ENCODE assay signal across 12 mouse cellular contexts in the genomic region with DNA sequence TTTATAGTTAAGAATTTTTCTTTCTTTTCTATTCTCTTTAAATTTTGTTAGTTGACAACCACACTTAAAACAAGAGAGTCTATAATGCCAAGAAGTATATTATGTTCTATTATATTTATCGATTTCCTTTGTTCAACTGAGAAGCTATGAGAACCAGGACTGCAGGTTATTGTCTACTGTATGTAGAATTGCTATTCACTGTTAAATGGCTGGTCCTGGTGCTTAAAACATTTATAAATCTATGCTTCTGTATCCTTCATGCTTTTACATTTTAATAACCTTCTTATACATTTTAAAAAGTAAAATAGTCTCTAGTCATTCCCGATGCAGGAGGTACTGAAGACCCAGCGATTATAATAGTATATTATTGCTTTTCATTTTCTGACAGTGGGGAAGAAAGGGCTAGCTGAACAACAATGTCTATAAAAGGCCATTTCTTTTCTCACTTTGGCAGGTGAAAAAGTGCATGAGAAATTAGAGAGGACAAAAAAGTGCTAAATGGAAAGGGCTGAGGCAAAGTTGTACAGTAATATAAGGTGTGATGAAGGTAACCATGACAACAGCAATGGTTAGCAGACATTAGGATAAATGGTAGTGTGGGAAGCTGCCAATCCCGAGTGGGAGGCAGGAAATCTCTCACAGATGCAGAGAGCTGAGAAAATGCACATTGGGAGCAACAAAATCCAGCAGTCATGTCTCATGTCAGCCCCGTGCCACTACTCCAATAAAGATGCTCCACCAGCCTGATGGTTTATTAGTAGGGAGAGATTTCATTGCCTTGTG. TPM values are rescaled to one million over a fixed set of nuclear protein-coding genes. Genes with fewer than 3 reads are reported as not detected.
DNase-seq lines count a peak whose midpoint lies in the region; ATAC-seq lines count a peak whose summit lies in the region.
"Had no signal": no experiment of that assay in that cellular context is flagged by ENCODE, and none has a peak within 500 bp of the region (broad histone marks: within the 10 kb centered on the region; RNA-seq: fewer than 3 reads in every experiment).

No protein-coding gene starts in this region.

- no peaks in the 10 kb centered on the region for H3K36me3 ChIP-seq in hindbrain, embryonic 11.5 days (ENCODE audit: control insufficient read depth, insufficient read depth, low read length)
- H3K36me3 ChIP-seq in hindbrain, embryonic 10.5 days = no peaks in the 10 kb centered on the region
- H3K36me3 ChIP-seq in hindbrain, embryonic 12.5 days = no peaks in the 10 kb centered on the region
- H3K36me3 ChIP-seq in neural tube, embryonic 15.5 days = no peaks in the 10 kb centered on the region
- H3K36me3 ChIP-seq: heart, embryonic 12.5 days; liver, embryonic 13.5 days had no signal

- H3K9me3 ChIP-seq in hindbrain, embryonic 11.5 days (ENCODE audit: control insufficient read depth, low read length) = no peaks in the 10 kb centered on the region
- H3K9me3 ChIP-seq in hindbrain, embryonic 10.5 days = no peaks in the 10 kb centered on the region
- no peaks in the 10 kb centered on the region for H3K9me3 ChIP-seq in hindbrain, embryonic 12.5 days (replicated peaks)
- no peaks in the 10 kb centered on the region for H3K9me3 ChIP-seq in neural tube, embryonic 15.5 days (replicated peaks)
- H3K9me3 ChIP-seq: heart, embryonic 12.5 days; liver, embryonic 13.5 days had no signal

- H3K4me2 ChIP-seq in hindbrain, embryonic 11.5 days (replicated peaks; ENCODE audit: low read depth, low read length) = no peak overlapping the region
- no peak overlapping the region for H3K4me2 ChIP-seq in hindbrain, embryonic 12.5 days (replicated peaks)
- H3K4me2 ChIP-seq in neural tube, embryonic 15.5 days = no peak overlapping the region
- H3K4me2 ChIP-seq: heart, embryonic 12.5 days; liver, embryonic 13.5 days had no signal

- no peak overlapping the region for H3K4me3 ChIP-seq in hindbrain, embryonic 11.5 days (ENCODE audit: low read depth, low read length)
- no peak overlapping the region for H3K4me3 ChIP-seq in hindbrain, embryonic 10.5 days
- no peak overlapping the region for H3K4me3 ChIP-seq in hindbrain, embryonic 12.5 days
- H3K4me3 ChIP-seq in neural tube, embryonic 15.5 days (replicated peaks) = no peak overlapping the region
- H3K4me3 ChIP-seq: heart, embryonic 12.5 days; liver, embryonic 13.5 days had no signal

- WGBS in hindbrain, embryonic 11.5 days = 82% methylated on average over 5 of the region's 5 CpGs
- 80% methylated on average over 5 of the region's 5 CpGs for WGBS in hindbrain, embryonic 10.5 days
- WGBS in hindbrain, embryonic 12.5 days = 69% methylated on average over 5 of the region's 5 CpGs
- WGBS in neural tube, embryonic 15.5 days = 47% methylated on average over 5 of the region's 5 CpGs

- no peak overlapping the region for H3K9ac ChIP-seq in hindbrain, embryonic 11.5 days (ENCODE audit: low read depth, low read length)
- H3K9ac ChIP-seq in hindbrain, embryonic 12.5 days = no peak overlapping the region
- H3K9ac ChIP-seq in neural tube, embryonic 15.5 days (replicated peaks) = no peak overlapping the region
- H3K9ac ChIP-seq: heart, embryonic 12.5 days; liver, embryonic 13.5 days had no signal

- H3K27ac ChIP-seq in hindbrain, embryonic 11.5 days (ENCODE audit: low read depth, low read length) = no peak overlapping the region
- no peak overlapping the region for H3K27ac ChIP-seq in hindbrain, embryonic 10.5 days
- H3K27ac ChIP-seq in hindbrain, embryonic 12.5 days = no peak overlapping the region
- peak overlapping the region; percentile 51 for H3K27ac ChIP-seq in neural tube, embryonic 15.5 days (replicated peaks)
- H3K27ac ChIP-seq: liver, embryonic 13.5 days had no signal

- 0 out of 2 replicates have a peak, but pooled peaks have one; percentile 38 for ATAC-seq in hindbrain, embryonic 11.5 days (ENCODE audit: low FRiP score)
- 0 out of 2 replicates have a peak, but pooled peaks have one; percentile 43 for ATAC-seq in hindbrain, embryonic 12.5 days (ENCODE audit: low FRiP score)
- ATAC-seq in neural tube, embryonic 15.5 days (ENCODE audit: low FRiP score) = peak; percentile 93

- no peaks in the 10 kb centered on the region for H3K4me1 ChIP-seq in hindbrain, embryonic 11.5 days (replicated peaks; ENCODE audit: control insufficient read depth, insufficient read depth, low read length)
- no peaks in the 10 kb centered on the region for H3K4me1 ChIP-seq in hindbrain, embryonic 10.5 days (replicated peaks)
- H3K4me1 ChIP-seq in hindbrain, embryonic 12.5 days = no peaks in the 10 kb centered on the region
- peaks cover 10% of the 10 kb centered on the region; the same call in 1 of the 2 replicates for H3K4me1 ChIP-seq in neural tube, embryonic 15.5 days
- H3K4me1 ChIP-seq: heart, embryonic 12.5 days; liver, embryonic 13.5 days had no signal

- no peaks in the 10 kb centered on the region for H3K27me3 ChIP-seq in hindbrain, embryonic 11.5 days (ENCODE audit: control insufficient read depth, insufficient read depth, low read length)
- H3K27me3 ChIP-seq in hindbrain, embryonic 10.5 days (ENCODE audit: insufficient read depth, poor library complexity, severe bottlenecking) = no peaks in the 10 kb centered on the region
- H3K27me3 ChIP-seq in hindbrain, embryonic 12.5 days = no peaks in the 10 kb centered on the region
- no peaks in the 10 kb centered on the region for H3K27me3 ChIP-seq in neural tube, embryonic 15.5 days (replicated peaks)
- H3K27me3 ChIP-seq: heart, embryonic 12.5 days; liver, embryonic 13.5 days had no signal

- no peak for DNase-seq in hindbrain, embryonic 11.5 days (ENCODE audit: low spot score)
- no peak for DNase-seq in hindbrain, embryonic 10.5 days (ENCODE audit: low spot score)
- peak; percentile 31 to 43 for DNase-seq in layer of hippocampus, postnatal 36 days
- DNase-seq in natural killer cell, adult 2 months (ENCODE audit: low spot score in 2 of 2) = no peak
- DNase-seq in cerebellum, adult 18-20 months = no peak
- DNase-seq in retina, embryonic 14.5 days (ENCODE audit: low spot score) = no peak
- DNase-seq: adrenal gland, postnatal 10 days; kidney, adult 9 months; liver, embryonic 13.5 days had no signal

RNA-seq across cellular contexts. Expression of a gene that starts 25.6 kb away (rescaled TPM):
- 1.4 and 2.5 TPM in 2 replicates for polyA plus RNA-seq in hindbrain, embryonic 11.5 days (2014; fragmentation: Nextera tagmentation; extraction: Ambion mirVana)
- 0.61 and 1.1 TPM in 2 replicates for polyA plus RNA-seq in hindbrain, embryonic 10.5 days (2016; fragmentation: Nextera tagmentation; extraction: Ambion mirVana)
- polyA plus RNA-seq in hindbrain, embryonic 12.5 days (2016; fragmentation: Nextera tagmentation; extraction: Ambion mirVana) = 0.68 and 1.6 TPM in 2 replicates
- total RNA-seq in layer of hippocampus, postnatal 36 days (2021) = 1 to 10 TPM in 1 of 2 experiments, under 1 TPM in 1; 0.90 to 1.2 TPM
- 0.17 and 0.27 TPM in 2 replicates for polyA plus RNA-seq in neural tube, embryonic 15.5 days (2015; fragmentation: Nextera tagmentation; extraction: Ambion mirVana)
- total RNA-seq: adrenal gland, postnatal 10 days had no signal
- polyA plus RNA-seq: heart, embryonic 12.5 days; liver, embryonic 13.5 days had no signal

Comparison
In these comparisons a context has a peak if more than half of its experiments do, and no peak if none do; other contexts are left out.
1. ATAC-seq: peak in every context shown above with its lines; median percentile 93 in neural tube, embryonic 15.5 days; 43 in hindbrain, embryonic 12.5 days; 38 in hindbrain, embryonic 11.5 days.
2. DNase-seq: peak in layer of hippocampus, postnatal 36 days (2 of 2); none in hindbrain, embryonic 11.5 days (single experiment), hindbrain, embryonic 10.5 days (single experiment), natural killer cell, adult 2 months (0 of 2), cerebellum, adult 18-20 months (0 of 2) and retina, embryonic 14.5 days (single experiment).